Mouse (Mus musculus) CH12.LX (cell line): ENCODE results near the gene Mthfd2. TPM values are rescaled to one million over a fixed set of nuclear protein-coding genes. Genes with fewer than 3 reads are reported as not detected.
"Not testable (repeated sequence)": the region's sequence is repeated elsewhere in the genome, so short reads cannot be mapped to it uniquely, and the experiment has no call there.

Experiments
- DNase-seq: peaks from one replicate; pipeline ENCODE4 v3.0.0-alpha.2; 2013; ENCODE audit errors: extremely low read depth
- H3K27ac ChIP-seq: 2 replicates; pipeline ENCODE4 v1.5.1; 2012; ENCODE audit warnings: low read depth, mild to moderate bottlenecking, control low read depth, moderate library complexity; ENCODE audit not compliant: insufficient read depth
- H3K27me3 ChIP-seq: replicated peaks from 2 replicates; pipeline ENCODE3; 2012; ENCODE audit warnings: inconsistent platforms
- H3K36me3 ChIP-seq, 2 experiments: replicated peaks in 1 of 2; 2 replicates each; pipeline versions ENCODE3 to v1.6.1; 2012; ENCODE audit warnings: inconsistent platforms in 1 of 2, low read length in 1 of 2, mild to moderate bottlenecking in 1 of 2, mixed read lengths in 1 of 2, moderate library complexity in 1 of 2; ENCODE audit not compliant: control insufficient read depth in 1 of 2, insufficient read depth in 1 of 2
- H3K4me1 ChIP-seq, 2 experiments: 2 replicates each; pipeline ENCODE4 v1.6.1; 2012; ENCODE audit warnings: inconsistent platforms in 1 of 2, moderate library complexity in 1 of 2; ENCODE audit not compliant: insufficient read depth in 2 of 2, control insufficient read depth in 1 of 2
- H3K4me2 ChIP-seq: 2 replicates; pipeline ENCODE4 v1.6.1; 2012; ENCODE audit warnings: low read depth, mild to moderate bottlenecking, control low read depth; ENCODE audit not compliant: poor library complexity, insufficient read depth, severe bottlenecking
- H3K4me3 ChIP-seq, 3 experiments: fragments of 150-350 bp in 1 of 3; sonication (generic) in 1 of 3; replicated peaks in 1 of 3; 2 replicates each; pipeline versions ENCODE3 to v1.5.1; 2011 to 2012; ENCODE audit warnings: low read depth in 2 of 3, low read length in 2 of 3, mild to moderate bottlenecking in 2 of 3, moderate library complexity in 2 of 3, control low read depth in 1 of 3, improper control_type of control experiment in 1 of 3, inconsistent platforms in 1 of 3, mixed read lengths in 1 of 3; ENCODE audit not compliant: poor library complexity in 1 of 3
- H3K79me2 ChIP-seq: replicated peaks from 2 replicates; pipeline ENCODE4 v1.6.1; 2012; ENCODE audit warnings: mild to moderate bottlenecking, moderate library complexity; ENCODE audit not compliant: control insufficient read depth, poor library complexity, insufficient read depth, severe bottlenecking; ENCODE audit errors: extremely low read depth
- H3K9ac ChIP-seq: 2 replicates; pipeline ENCODE4 v1.6.1; 2012; ENCODE audit warnings: low read depth, mild to moderate bottlenecking, control low read depth, moderate library complexity; ENCODE audit not compliant: insufficient read depth
- H3K9me3 ChIP-seq: replicated peaks from 2 replicates; pipeline ENCODE3; 2012; ENCODE audit warnings: low read length, inconsistent platforms, mixed read lengths
- CHD2 ChIP-seq: IDR thresholded peaks from 2 replicates; pipeline ENCODE4 v1.6.1; 2011; ENCODE audit warnings: low read length, improper control_type of control experiment
- EP300 ChIP-seq: IDR thresholded peaks from 2 replicates; pipeline ENCODE4 v1.6.1; 2011; ENCODE audit warnings: low read length, improper control_type of control experiment
- GABPA ChIP-seq: IDR thresholded peaks from 2 replicates; pipeline ENCODE4 v1.6.1; 2012; ENCODE audit warnings: low read depth, low read length, improper control_type of control experiment, inconsistent platforms; ENCODE audit not compliant: insufficient replicate concordance
- MAFK ChIP-seq: IDR thresholded peaks from 2 replicates; pipeline ENCODE4 v1.6.1; 2011; ENCODE audit warnings: low read length, improper control_type of control experiment; ENCODE audit not compliant: insufficient replicate concordance
- MEF2A ChIP-seq: IDR thresholded peaks from 2 replicates; pipeline ENCODE4 v1.6.1; 2014; ENCODE audit warnings: low read depth, mild to moderate bottlenecking, inconsistent platforms, low read length, improper control_type of control experiment, borderline replicate concordance
- PAX5 ChIP-seq: IDR thresholded peaks from 2 replicates; pipeline ENCODE4 v1.6.1; 2012; ENCODE audit warnings: low read length, inconsistent platforms, mixed read lengths
- POLR2A ChIP-seq: IDR thresholded peaks from 2 replicates; pipeline ENCODE4 v1.6.1; 2011; ENCODE audit warnings: low read depth, mild to moderate bottlenecking, improper control_type of control experiment, low read length
- POLR2AphosphoS2 ChIP-seq: IDR thresholded peaks from 2 replicates; pipeline ENCODE4 v1.6.1; 2011; ENCODE audit warnings: low read depth, low read length, improper control_type of control experiment
- RAD21 ChIP-seq: IDR thresholded peaks from 2 replicates; pipeline ENCODE4 v1.6.1; 2011; ENCODE audit warnings: low read depth, mild to moderate bottlenecking, low read length, improper control_type of control experiment, moderate library complexity
- SIN3A ChIP-seq: IDR thresholded peaks from 2 replicates; pipeline ENCODE4 v1.6.1; 2012; ENCODE audit warnings: low read length, improper control_type of control experiment, inconsistent platforms
- SMC3 ChIP-seq: IDR thresholded peaks from 2 replicates; pipeline ENCODE4 v1.6.1; 2011; ENCODE audit warnings: low read depth, low read length, improper control_type of control experiment
- UBTF ChIP-seq: IDR thresholded peaks from 2 replicates; pipeline ENCODE4 v1.6.1; 2012; ENCODE audit warnings: low read depth, mild to moderate bottlenecking, inconsistent platforms, low read length, improper control_type of control experiment, moderate library complexity
- USF1 ChIP-seq: IDR thresholded peaks from 2 replicates; pipeline ENCODE4 v1.6.1; 2014; ENCODE audit warnings: low read depth, mild to moderate bottlenecking, inconsistent platforms, low read length, improper control_type of control experiment
- ZKSCAN1 ChIP-seq: IDR thresholded peaks from 2 replicates; pipeline ENCODE4 v1.6.1; 2012; ENCODE audit warnings: low read depth, inconsistent platforms, low read length, improper control_type of control experiment, borderline replicate concordance
- ZNF384 ChIP-seq: IDR thresholded peaks from 2 replicates; pipeline ENCODE4 v1.6.1; 2012; ENCODE audit warnings: low read depth, low read length, improper control_type of control experiment, inconsistent platforms
- dilution Hi-C: fragments of 300-500 bp; cut with MboI; formaldehyde crosslinking; loops from 2 replicates; pipeline ENCODE4 v1.14.3; 2020; ENCODE audit warnings: low sequenced_read_pairs; ENCODE audit not compliant: extremely low pct_unique_long_range_greater_than_20kb, extremely low pct_ligation_motif_present
- in situ Hi-C: fragments of 300-500 bp; cut with MboI; formaldehyde crosslinking; loops from 3 replicates; pipeline ENCODE4 v1.14.3; 2019; ENCODE audit warnings: low sequenced_read_pairs, low pct_ligation_motif_present, low pct_unique_long_range_greater_than_20kb, mixed read lengths
- polyA plus RNA-seq: library from polyadenylated mRNA; unstranded; fragments of >175 nt; gene quantifications from 2 replicates; pipeline ENCODE4 v1.2.1, GENCODE M21; 2012; ENCODE audit warnings: low read depth; ENCODE audit not compliant: insufficient read length
- total RNA-seq, 2 experiments: library from RNA; depleted of rRNA; stranded (reverse); fragments of 300-350 nt in 1 of 2; fragments of >200 nt in 1 of 2; gene quantifications; 2 replicates each; pipeline ENCODE4 v1.2.3; 2012 to 2014

Mthfd2 gene
- total and polyA plus RNA-seq, 3 experiments, result 286 to 351 (median 327) TPM

DNA sequence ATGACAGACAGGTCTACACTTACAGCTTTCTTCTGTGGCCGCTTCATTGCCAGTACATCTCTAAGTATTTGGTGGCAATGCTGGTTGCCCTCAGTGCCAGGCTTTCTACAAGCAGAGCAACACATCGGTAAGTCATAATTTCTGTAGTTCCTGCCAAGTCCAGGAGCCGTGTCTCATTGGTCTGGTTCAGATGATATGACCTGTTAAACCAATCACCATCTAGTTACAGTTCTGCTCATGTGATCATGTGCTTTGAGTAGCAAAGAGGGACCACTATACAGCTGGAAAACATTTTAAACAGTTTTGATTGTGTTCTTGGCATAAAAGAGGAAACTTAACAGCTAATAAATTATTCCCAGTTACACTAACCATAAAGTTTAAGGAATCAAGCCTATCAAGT lies 22.2 kb upstream of the Mthfd2 start:
- no peak overlapping the region for H3K27ac ChIP-seq
- H3K36me3 ChIP-seq, result peaks cover 23 to 51% of the 10 kb centered on the region in 2 experiments
- in situ Hi-C loops (no loop called here), dilution Hi-C loops (no loop called here)
- H3K9me3 ChIP-seq, result no peaks in the 10 kb centered on the region
- no peak for DNase-seq
- no peaks in the 10 kb centered on the region for H3K27me3 ChIP-seq
- peaks cover 7 to 17% of the 10 kb centered on the region in 2 experiments for H3K4me1 ChIP-seq
- no peak overlapping the region for H3K9ac ChIP-seq
- no peak overlapping the region for H3K4me2 ChIP-seq
- H3K79me2 ChIP-seq, result no peaks in the 10 kb centered on the region
- no peak overlapping the region for H3K4me3 ChIP-seq
- TF ChIP-seq POLR2A, result no peak

DNA sequence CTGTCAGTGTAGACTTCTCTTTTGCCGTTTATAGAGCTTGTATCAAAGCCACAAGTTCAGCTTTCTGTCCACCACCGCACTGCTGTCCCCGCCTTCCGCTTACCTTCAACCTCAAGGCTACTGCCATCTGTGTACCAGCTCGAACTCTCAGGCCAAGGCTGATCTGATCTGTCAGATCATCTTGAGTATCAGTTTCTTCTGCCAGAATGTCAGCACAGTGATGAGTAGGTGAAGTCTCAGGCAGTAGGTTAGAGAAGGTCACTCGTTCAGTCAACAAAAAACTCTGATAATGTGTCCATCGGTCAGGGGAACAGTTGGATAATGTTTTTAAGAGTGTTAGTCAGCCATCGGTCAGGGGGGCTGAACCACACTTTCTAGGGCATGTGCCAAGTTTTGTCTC lies 19.6 kb upstream of the Mthfd2 start:
- H3K79me2 ChIP-seq, H3K27ac ChIP-seq, H3K9ac ChIP-seq, in situ Hi-C loops, DNase-seq, dilution Hi-C loops, H3K27me3 ChIP-seq, H3K4me1 ChIP-seq, H3K9me3 ChIP-seq, H3K4me3 ChIP-seq, H3K4me2 ChIP-seq: not testable (repeated sequence)
- H3K36me3 ChIP-seq, result peaks cover 37 to 53% of the 10 kb centered on the region in 2 experiments

DNA sequence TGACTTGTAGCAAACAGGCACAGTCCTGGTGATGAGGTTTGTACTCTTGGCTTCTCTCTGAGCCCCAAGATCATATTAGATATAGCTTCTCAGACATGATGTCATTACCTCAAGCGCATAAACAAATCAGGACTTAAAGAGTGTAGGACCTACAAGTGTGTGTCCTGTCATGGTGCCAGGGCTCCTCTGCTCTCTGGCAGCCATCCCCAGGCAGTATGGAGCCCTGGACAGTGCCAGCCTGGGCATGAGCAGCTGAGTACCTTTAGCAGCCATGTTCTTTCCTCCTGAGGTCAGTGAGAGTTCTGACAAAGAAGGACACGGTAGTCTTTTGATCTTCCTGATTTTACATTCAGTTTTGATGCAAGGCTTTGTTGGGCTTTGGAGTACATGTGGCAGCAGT lies 17.2 kb upstream of the Mthfd2 start:
- no peaks in the 10 kb centered on the region for H3K27me3 ChIP-seq
- no peaks in the 10 kb centered on the region for H3K4me1 ChIP-seq
- H3K9me3 ChIP-seq, result no peaks in the 10 kb centered on the region
- no peak overlapping the region for H3K9ac ChIP-seq
- H3K4me2 ChIP-seq, result no peak overlapping the region
- no peak for DNase-seq
- TF ChIP-seq UBTF (no peak), SIN3A (no peak), PAX5 (no peak), CHD2 (no peak), MEF2A (no peak), USF1 (no peak), ZKSCAN1 (no peak), ZNF384 (no peak), POLR2A (no peak), RAD21 (no peak), POLR2AphosphoS2 (no peak), SMC3 (no peak), GABPA (no peak), MAFK (no peak), EP300 (no peak)
- TF ChIP-seq, all 38 proteins: peak for 0
- dilution Hi-C loops, result no loop called here
- H3K79me2 ChIP-seq, result peaks cover 6% of the 10 kb centered on the region
- H3K27ac ChIP-seq, result no peak overlapping the region
- H3K36me3 ChIP-seq, result peaks cover 51 to 69% of the 10 kb centered on the region in 2 experiments
- in situ Hi-C loops, result no loop called here
- H3K4me3 ChIP-seq, result no peak overlapping the region
